Mouse (Mus musculus): ENCODE data around the gene Rasgef1b.

Rasgef1b gene

GRCm38 (mm10) chr5:99174608-99175385, 554.1 kb downstream of the Rasgef1b start:
- DNase-seq, result peak; percentile 33

DNA sequence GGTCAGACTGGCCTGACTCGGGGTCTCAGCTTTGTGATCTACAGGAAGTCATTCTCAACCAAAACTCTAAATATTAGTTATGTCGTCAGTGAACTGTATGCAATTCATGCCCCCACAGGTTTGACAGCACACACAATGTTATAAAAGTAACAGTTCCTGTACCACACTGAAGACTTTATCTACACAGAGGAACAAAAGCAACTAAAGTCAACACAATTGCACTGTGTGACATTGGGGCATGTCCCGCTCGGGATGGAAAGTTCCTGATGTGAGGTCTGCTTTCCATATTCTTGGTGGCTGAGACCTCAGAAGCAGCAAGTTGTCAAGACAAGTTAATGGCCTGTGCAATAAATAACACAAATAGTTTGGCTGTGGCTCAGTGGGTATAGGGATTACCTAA, 559.0 kb downstream of the Rasgef1b start:
- no peak for DNase-seq

DNA sequence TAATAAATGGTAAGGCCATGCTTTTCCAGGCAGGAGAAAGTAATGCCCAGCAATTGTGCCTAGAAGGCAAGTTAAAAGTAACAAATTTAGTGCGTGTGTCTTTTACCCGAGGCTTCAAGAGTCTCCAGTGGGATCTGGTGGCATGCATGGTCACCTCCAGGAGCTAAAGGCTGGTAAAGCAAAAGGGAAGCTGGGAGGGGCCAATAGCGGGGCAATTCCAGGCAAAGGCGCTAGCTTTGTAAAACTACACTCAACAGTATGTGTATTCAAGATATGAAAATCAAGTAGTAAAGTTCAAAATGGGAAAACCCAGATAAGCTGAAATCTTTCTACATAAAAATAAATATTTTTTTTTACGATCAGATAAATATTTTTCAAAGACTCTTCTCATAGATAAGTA, 561.1 kb downstream of the Rasgef1b start:
- DNase-seq, result no peak

Data from embryo, embryonic 11 days (tissue).